Mouse (Mus musculus): ENCODE measurements around the gene Timm22.

The Timm22 gene

GRCm38 (mm10) chr11:76385017-76385416 lies 21.7 kb upstream of the Timm22 start:
- in situ Hi-C loops (cut with MboI; ENCODE audit: low pct_unique_long_range_greater_than_20kb in 1 of 2, low sequenced_read_pairs in 2 of 2, unreplicated experiment in 1 of 2) = no loop called here

GRCm38 (mm10) chr11:76385746-76386145 lies 21.0 kb upstream of the Timm22 start:
- in situ Hi-C loops (cut with MboI; ENCODE audit: low pct_unique_long_range_greater_than_20kb in 1 of 2, low sequenced_read_pairs in 2 of 2, unreplicated experiment in 1 of 2) = no loop called here

- in situ Hi-C loops (cut with MboI; ENCODE audit: low pct_unique_long_range_greater_than_20kb in 1 of 2, low sequenced_read_pairs in 2 of 2, unreplicated experiment in 1 of 2) = no loop called here
These were observed 19.7 kb upstream of the Timm22 start for GRCm38 (mm10) chr11:76387097-76387496.

GRCm38 (mm10) chr11:76388711-76389110 lies 18.0 kb upstream of the Timm22 start:
- in situ Hi-C loops (cut with MboI; ENCODE audit: low pct_unique_long_range_greater_than_20kb in 1 of 2, low sequenced_read_pairs in 2 of 2, unreplicated experiment in 1 of 2) = no loop called here

- in situ Hi-C loops (cut with MboI; ENCODE audit: low pct_unique_long_range_greater_than_20kb in 1 of 2, low sequenced_read_pairs in 2 of 2, unreplicated experiment in 1 of 2) = loop anchor here in 1 of 2 experiments (5.0 kb wide), 1 partner anchor 45 kb away; no protein-coding TSS in a partner anchor
These were observed 14.2 kb upstream of the Timm22 start for GRCm38 (mm10) chr11:76392532-76392931.

GRCm38 (mm10) chr11:76392996-76393395 lies 13.8 kb upstream of the Timm22 start:
- in situ Hi-C loops (cut with MboI; ENCODE audit: low pct_unique_long_range_greater_than_20kb in 1 of 2, low sequenced_read_pairs in 2 of 2, unreplicated experiment in 1 of 2) = loop anchor here in 1 of 2 experiments (5.0 kb wide), 1 partner anchor 46 kb away; no protein-coding TSS in a partner anchor

GRCm38 (mm10) chr11:76397650-76398311 lies 9.0 kb upstream of the Timm22 start:
- in situ Hi-C loops (cut with MboI; ENCODE audit: low pct_unique_long_range_greater_than_20kb in 1 of 2, low sequenced_read_pairs in 2 of 2, unreplicated experiment in 1 of 2) = loop anchor here in 1 of 2 experiments (5.0 kb wide), 1 partner anchor 145 kb away; no protein-coding TSS in a partner anchor

- in situ Hi-C loops (cut with MboI; ENCODE audit: low pct_unique_long_range_greater_than_20kb in 1 of 2, low sequenced_read_pairs in 2 of 2, unreplicated experiment in 1 of 2) = loop anchor here in 1 of 2 experiments (5.0 kb wide), 1 partner anchor 146 kb away; no protein-coding TSS in a partner anchor
These were observed 8.4 kb upstream of the Timm22 start for GRCm38 (mm10) chr11:76398312-76398797.

- in situ Hi-C loops (cut with MboI; ENCODE audit: low pct_unique_long_range_greater_than_20kb in 1 of 2, low sequenced_read_pairs in 2 of 2, unreplicated experiment in 1 of 2) = loop anchor here in 1 of 2 experiments (5.0 kb wide), 1 partner anchor 147 kb away; no protein-coding TSS in a partner anchor
These were observed 7.8 kb upstream of the Timm22 start, which contains the start of gene Nxn for GRCm38 (mm10) chr11:76398798-76399586. TSS of gene Nxn (minus strand) at chr11:76399140.

GRCm38 (mm10) chr11:76399587-76400330 lies 7.0 kb upstream of the Timm22 start:
- in situ Hi-C loops (cut with MboI; ENCODE audit: low pct_unique_long_range_greater_than_20kb in 1 of 2, low sequenced_read_pairs in 2 of 2, unreplicated experiment in 1 of 2) = loop anchor here (5.0 to 10.0 kb wide), 2 partner anchors 147 to 315 kb away; no protein-coding TSS in a partner anchor

- in situ Hi-C loops (cut with MboI; ENCODE audit: low pct_unique_long_range_greater_than_20kb in 1 of 2, low sequenced_read_pairs in 2 of 2, unreplicated experiment in 1 of 2) = loop anchor here (5.0 to 10.0 kb wide), 2 partner anchors 149 to 317 kb away; no protein-coding TSS in a partner anchor
These were observed 5.4 kb upstream of the Timm22 start for GRCm38 (mm10) chr11:76401398-76401797.

- in situ Hi-C loops (cut with MboI; ENCODE audit: low pct_unique_long_range_greater_than_20kb in 1 of 2, low sequenced_read_pairs in 2 of 2, unreplicated experiment in 1 of 2) = loop anchor here (10.0 kb wide), 1 partner anchor 320 kb away; no protein-coding TSS in a partner anchor
These were observed 1.6 kb upstream of the Timm22 start for GRCm38 (mm10) chr11:76405113-76405512.

- in situ Hi-C loops (cut with MboI; ENCODE audit: low pct_unique_long_range_greater_than_20kb in 1 of 2, low sequenced_read_pairs in 2 of 2, unreplicated experiment in 1 of 2) = loop anchor here (10.0 kb wide), 1 partner anchor 321 kb away; no protein-coding TSS in a partner anchor
These were observed 1.0 kb upstream of the Timm22 start for GRCm38 (mm10) chr11:76405626-76406264.

- in situ Hi-C loops (cut with MboI; ENCODE audit: low pct_unique_long_range_greater_than_20kb in 1 of 2, low sequenced_read_pairs in 2 of 2, unreplicated experiment in 1 of 2) = no loop called here
These were observed 4.1 kb downstream of the Timm22 start for GRCm38 (mm10) chr11:76410826-76411225.

- in situ Hi-C loops (cut with MboI; ENCODE audit: low pct_unique_long_range_greater_than_20kb in 1 of 2, low sequenced_read_pairs in 2 of 2, unreplicated experiment in 1 of 2) = no loop called here
These were observed 6.5 kb downstream of the Timm22 start for GRCm38 (mm10) chr11:76413202-76413601.

GRCm38 (mm10) chr11:76415001-76415400 lies 8.2 kb downstream of the Timm22 start:
- in situ Hi-C loops (cut with MboI; ENCODE audit: low pct_unique_long_range_greater_than_20kb in 1 of 2, low sequenced_read_pairs in 2 of 2, unreplicated experiment in 1 of 2) = no loop called here

- in situ Hi-C loops (cut with MboI; ENCODE audit: low pct_unique_long_range_greater_than_20kb in 1 of 2, low sequenced_read_pairs in 2 of 2, unreplicated experiment in 1 of 2) = no loop called here
These were observed 9.2 kb downstream of the Timm22 start for GRCm38 (mm10) chr11:76415985-76416384.

- in situ Hi-C loops (cut with MboI; ENCODE audit: low pct_unique_long_range_greater_than_20kb in 1 of 2, low sequenced_read_pairs in 2 of 2, unreplicated experiment in 1 of 2) = no loop called here
These were observed 11.7 kb downstream of the Timm22 start for GRCm38 (mm10) chr11:76418423-76418822.
